ENCODE assay signal across 12 mouse cellular contexts in the genomic region with DNA sequence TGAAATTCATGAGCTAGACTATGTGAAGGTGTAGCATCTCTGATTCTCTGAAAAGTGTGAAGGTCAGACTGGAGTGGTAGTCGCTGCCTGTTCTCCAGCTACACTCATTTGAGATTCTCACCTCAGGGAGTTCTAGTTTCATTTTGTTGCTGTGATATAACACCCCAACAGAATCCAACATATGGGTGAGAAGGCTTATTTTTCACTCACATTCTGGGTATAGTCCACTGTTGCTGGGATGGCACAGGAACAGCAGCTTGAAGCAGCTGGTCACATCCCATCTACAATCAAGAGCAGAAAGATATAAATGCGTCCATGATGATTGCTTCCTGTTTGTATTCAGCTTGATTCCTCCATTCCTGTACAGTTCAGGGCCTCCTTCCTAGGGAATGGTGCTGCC.
"Had no signal": no experiment of that assay in that cellular context is flagged by ENCODE, and none has a peak within 500 bp of the region (broad histone marks: within the 10 kb centered on the region; RNA-seq: fewer than 3 reads in every experiment).

No protein-coding gene starts in this region.

- DNase-seq: retina, postnatal 1 day; right cerebral cortex, adult 18-20 months; right cerebral cortex, postnatal 14 days; right cerebral cortex, postnatal 25 days; right cerebral cortex, postnatal 4 days; spleen, adult 18-20 months; thymus, adult 18-20 months; thymus, adult 2 months; thymus, postnatal 14 days; thymus, postnatal 25 days; thymus, postnatal 36 days; thymus, postnatal 4 days had no signal
